Mouse (Mus musculus) heart, adult 2 months (tissue): ENCODE results near the gene Gm8764.
"Not testable (repeated sequence)": the region's sequence is repeated elsewhere in the genome, so short reads cannot be mapped to it uniquely, and the experiment has no call there.

Source experiments
- CTCF ChIP-seq: fragments of 200-600 bp; IDR thresholded peaks from 2 replicates; pipeline ENCODE4 v1.8.1; 2022; ENCODE audit warnings: antibody characterized with exemption, mild to moderate bottlenecking, moderate library complexity
- EP300 ChIP-seq: fragments of 200-500 bp; IDR thresholded peaks from 2 replicates; pipeline ENCODE4 v1.6.1; 2011; ENCODE audit warnings: low read depth, low read length, control low read depth; ENCODE audit not compliant: insufficient read depth
- POLR2A ChIP-seq: fragments of 200-500 bp; IDR thresholded peaks from 2 replicates; pipeline ENCODE4 v1.6.1; 2011; ENCODE audit warnings: mild to moderate bottlenecking, low read depth, low read length, control low read depth; ENCODE audit not compliant: insufficient read depth

GRCm38 (mm10) chr10:104151197-104151596 lies 8.6 kb upstream of the Gm8764 start, which contains the start of gene Gm6763:
- TF ChIP-seq CTCF, POLR2A, EP300: not testable (repeated sequence)
